Mouse (Mus musculus): Measurements from ENCODE around the gene Rptor. TPM values are rescaled to one million over a fixed set of nuclear protein-coding genes. Genes with fewer than 3 reads are reported as not detected.

Rptor gene
- total RNA-seq, 2 experiments from 2014 or later = 64.2 to 70.0 TPM

GRCm38 (mm10) chr11:119836326-119836725, 233.6 kb downstream of the Rptor start:
- Histone ChIP-seq H3K4me3 (no peak overlapping the region), H3K27ac (no peak overlapping the region)
- intact Hi-C loops (cut with DNase I) = no loop called here
- DNase-seq (ENCODE audit: extremely low spot score in 1 of 2, low spot score in 2 of 2) = no peak
- no peak for TF ChIP-seq CTCF (IDR thresholded peaks at IDR 0.05)

- no peak overlapping the region for H3K27ac ChIP-seq
- TF ChIP-seq CTCF (IDR thresholded peaks at IDR 0.05) = no peak
- intact Hi-C loops (cut with DNase I) = no loop called here
- DNase-seq (ENCODE audit: extremely low spot score in 1 of 2, low spot score in 2 of 2) = no peak
- no peak overlapping the region for H3K4me3 ChIP-seq
Measured at GRCm38 (mm10) chr11:119837786-119838185, 235.1 kb downstream of the Rptor start.

- no peak for DNase-seq (ENCODE audit: extremely low spot score in 1 of 2, low spot score in 2 of 2)
- no peak overlapping the region for H3K27ac ChIP-seq
- TF ChIP-seq CTCF (IDR thresholded peaks at IDR 0.05) = peak; percentile 15
- intact Hi-C loops (cut with DNase I) = no loop called here
- H3K4me3 ChIP-seq = no peak overlapping the region
Measured at GRCm38 (mm10) chr11:119839411-119840342, 237.0 kb downstream of the Rptor start.

GRCm38 (mm10) chr11:119846608-119847007, 243.9 kb downstream of the Rptor start:
- DNase-seq (ENCODE audit: extremely low spot score in 1 of 2, low spot score in 2 of 2) = no peak
- H3K27ac ChIP-seq = no peak overlapping the region
- no peak overlapping the region for H3K4me3 ChIP-seq
- no peak for TF ChIP-seq CTCF (IDR thresholded peaks at IDR 0.05)
- intact Hi-C loops (cut with DNase I) = no loop called here

GRCm38 (mm10) chr11:119847076-119847475, 244.4 kb downstream of the Rptor start:
- no peak for TF ChIP-seq CTCF (IDR thresholded peaks at IDR 0.05)
- no peak overlapping the region for H3K27ac ChIP-seq
- no peak overlapping the region for H3K4me3 ChIP-seq
- intact Hi-C loops (cut with DNase I) = no loop called here
- DNase-seq (ENCODE audit: extremely low spot score in 1 of 2, low spot score in 2 of 2) = no peak

GRCm38 (mm10) chr11:119847569-119847968, 244.9 kb downstream of the Rptor start:
- H3K27ac ChIP-seq = no peak overlapping the region
- no peak for DNase-seq (ENCODE audit: extremely low spot score in 1 of 2, low spot score in 2 of 2)
- intact Hi-C loops (cut with DNase I) = no loop called here
- no peak overlapping the region for H3K4me3 ChIP-seq
- TF ChIP-seq CTCF (IDR thresholded peaks at IDR 0.05) = no peak

GRCm38 (mm10) chr11:119848189-119848588, 245.5 kb downstream of the Rptor start:
- TF ChIP-seq CTCF (IDR thresholded peaks at IDR 0.05) = no peak
- intact Hi-C loops (cut with DNase I) = no loop called here

GRCm38 (mm10) chr11:119855999-119856398, 253.3 kb downstream of the Rptor start:
- no peak for TF ChIP-seq CTCF (IDR thresholded peaks at IDR 0.05)
- peak overlapping the region; percentile 82 for H3K27ac ChIP-seq
- DNase-seq (ENCODE audit: extremely low spot score in 1 of 2, low spot score in 2 of 2) = peak in 1 of 2 experiments; percentile 20
- intact Hi-C loops (cut with DNase I) = no loop called here
- no peak overlapping the region for H3K4me3 ChIP-seq

More at GRCm38 (mm10) chr11:119848189-119848588, 245.5 kb downstream of the Rptor start:
- H3K27ac ChIP-seq = no peak overlapping the region
- no peak overlapping the region for H3K4me3 ChIP-seq
- no peak for DNase-seq (ENCODE audit: extremely low spot score in 1 of 2, low spot score in 2 of 2)

GRCm38 (mm10) chr11:119862523-119863299, 260.0 kb downstream of the Rptor start:
- Histone ChIP-seq H3K27ac (no peak overlapping the region), H3K4me3 (no peak overlapping the region)
- no peak for DNase-seq (ENCODE audit: extremely low spot score in 1 of 2, low spot score in 2 of 2)
- no peak for TF ChIP-seq CTCF (IDR thresholded peaks at IDR 0.05)
- intact Hi-C loops (cut with DNase I) = no loop called here

- intact Hi-C loops (cut with DNase I) = no loop called here
Measured at GRCm38 (mm10) chr11:119863421-119863821, 260.7 kb downstream of the Rptor start.

GRCm38 (mm10) chr11:119866837-119867236, 264.1 kb downstream of the Rptor start:
- intact Hi-C loops (cut with DNase I) = no loop called here
- DNase-seq (ENCODE audit: extremely low spot score in 1 of 2, low spot score in 2 of 2) = no peak
- TF ChIP-seq CTCF (IDR thresholded peaks at IDR 0.05) = no peak
- Histone ChIP-seq H3K4me3 (no peak overlapping the region), H3K27ac (no peak overlapping the region)

More at GRCm38 (mm10) chr11:119863421-119863821, 260.7 kb downstream of the Rptor start:
- H3K27ac ChIP-seq = no peak overlapping the region
- no peak overlapping the region for H3K4me3 ChIP-seq
- TF ChIP-seq CTCF (IDR thresholded peaks at IDR 0.05) = no peak
- DNase-seq (ENCODE audit: extremely low spot score in 1 of 2, low spot score in 2 of 2) = peak in 1 of 2 experiments; percentile 23

GRCm38 (mm10) chr11:119868138-119868537, 265.4 kb downstream of the Rptor start:
- no peak for DNase-seq (ENCODE audit: extremely low spot score in 1 of 2, low spot score in 2 of 2)
- H3K27ac ChIP-seq = no peak overlapping the region
- intact Hi-C loops (cut with DNase I) = no loop called here
- no peak for TF ChIP-seq CTCF (IDR thresholded peaks at IDR 0.05)
- no peak overlapping the region for H3K4me3 ChIP-seq
